ENCODE assay signal across 15 mouse cellular contexts in the genomic region with DNA sequence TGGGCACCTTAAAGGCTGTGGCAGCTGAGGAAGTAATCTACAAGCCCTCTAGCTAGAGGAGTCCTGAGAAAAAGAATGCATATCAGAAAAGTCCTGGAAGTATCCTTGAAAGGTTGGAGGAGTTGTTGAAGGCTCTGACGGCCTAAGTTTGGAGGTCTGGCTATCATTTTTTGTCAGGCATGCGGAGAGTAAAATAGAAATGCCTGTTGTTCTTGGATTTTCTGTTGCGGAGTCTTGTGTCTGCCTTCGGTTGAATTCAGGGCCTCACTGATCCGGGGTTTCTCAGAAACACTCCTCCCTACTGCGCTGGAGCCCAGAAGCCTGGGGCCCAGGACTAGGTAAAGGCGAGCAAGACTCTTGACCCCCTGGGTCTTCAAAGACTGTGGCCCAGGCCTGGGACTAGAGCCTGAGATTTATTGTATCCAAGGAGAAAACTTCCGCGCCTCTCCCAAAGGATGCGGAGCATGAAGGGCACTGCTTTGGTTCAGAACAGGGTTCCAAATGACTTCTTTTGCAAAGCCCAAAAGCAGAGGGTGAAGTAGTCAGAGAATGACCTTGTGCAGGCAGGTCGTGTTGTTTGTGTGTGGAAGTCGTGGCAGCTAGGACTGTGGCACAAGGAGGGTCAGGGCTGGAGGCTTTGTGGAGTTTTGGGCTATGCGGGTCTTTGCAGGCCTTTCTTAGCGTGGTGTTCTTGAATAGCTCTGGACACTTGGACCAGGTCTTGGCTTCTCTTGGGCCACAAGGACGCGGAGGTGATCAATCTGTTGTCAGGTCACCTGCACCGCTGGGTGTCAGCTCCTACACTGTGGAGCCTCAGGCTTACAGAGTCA. TPM values are rescaled to one million over a fixed set of nuclear protein-coding genes. Genes with fewer than 3 reads are reported as not detected.
A peak's percentile ranks its signal among the peaks of the same experiment; 100 is the strongest.
DNase-seq lines count a peak whose midpoint lies in the region; ATAC-seq and TF ChIP-seq lines count a peak whose summit lies in the region.
"Had no signal": no experiment of that assay in that cellular context is flagged by ENCODE, and none has a peak within 500 bp of the region (broad histone marks: within the 10 kb centered on the region; RNA-seq: fewer than 3 reads in every experiment).

No protein-coding gene starts in this region.

- 6% methylated on average over 17 of the region's 17 CpGs for WGBS in hindbrain, embryonic 13.5 days
- under 1% methylated on average over 17 of the region's 17 CpGs for WGBS in limb, embryonic 10.5 days
- WGBS in neural tube, embryonic 15.5 days: 22% methylated on average over 17 of the region's 17 CpGs
- WGBS in stomach, postnatal 0 days: 12% methylated on average over 17 of the region's 17 CpGs

- peak overlapping the region; percentile 66 for H3K9ac ChIP-seq in hindbrain, embryonic 13.5 days
- no peak overlapping the region for H3K9ac ChIP-seq in neural tube, embryonic 15.5 days (replicated peaks)
- H3K9ac ChIP-seq in stomach, postnatal 0 days (ENCODE audit: low read length): no peak overlapping the region
- H3K9ac ChIP-seq: heart, embryonic 15.5 days had no signal

- H3K4me3 ChIP-seq in layer of hippocampus, adult 2 months: peak overlapping the region; percentile 39; the same call in 1 of the 2 replicates
- peak overlapping the region; percentile 14 for H3K4me3 ChIP-seq in hindbrain, embryonic 13.5 days
- no peak overlapping the region for H3K4me3 ChIP-seq in limb, embryonic 10.5 days
- H3K4me3 ChIP-seq in neural tube, embryonic 15.5 days (replicated peaks): no peak overlapping the region
- no peak overlapping the region for H3K4me3 ChIP-seq in stomach, postnatal 0 days (ENCODE audit: low read depth, low read length)
- H3K4me3 ChIP-seq: heart, embryonic 15.5 days; megakaryocyte, embryonic 14.5 days had no signal

- peaks cover 74% of the 10 kb centered on the region for H3K4me1 ChIP-seq in hindbrain, embryonic 13.5 days (replicated peaks)
- peaks cover 19% of the 10 kb centered on the region for H3K4me1 ChIP-seq in limb, embryonic 10.5 days
- peaks cover 62% of the 10 kb centered on the region for H3K4me1 ChIP-seq in neural tube, embryonic 15.5 days
- no peaks in the 10 kb centered on the region for H3K4me1 ChIP-seq in stomach, postnatal 0 days (replicated peaks; ENCODE audit: control insufficient read depth, insufficient read depth)
- H3K4me1 ChIP-seq: megakaryocyte, embryonic 14.5 days had no signal

- H3K9me3 ChIP-seq in hindbrain, embryonic 13.5 days: no peaks in the 10 kb centered on the region
- no peaks in the 10 kb centered on the region for H3K9me3 ChIP-seq in limb, embryonic 10.5 days (replicated peaks)
- H3K9me3 ChIP-seq in neural tube, embryonic 15.5 days (replicated peaks): no peaks in the 10 kb centered on the region
- no peaks in the 10 kb centered on the region for H3K9me3 ChIP-seq in stomach, postnatal 0 days (ENCODE audit: control insufficient read depth, low read length)
- H3K9me3 ChIP-seq: heart, embryonic 15.5 days; megakaryocyte, embryonic 14.5 days had no signal

- no peak for DNase-seq in layer of hippocampus, adult 2 months (ENCODE audit: low spot score in 2 of 2)
- DNase-seq in layer of hippocampus, postnatal 14 days (ENCODE audit: low spot score in 2 of 2): no peak
- DNase-seq in limb, embryonic 10.5 days (ENCODE audit: low spot score): peak; percentile 57
- no peak for DNase-seq in adrenal gland, postnatal 14 days
- DNase-seq in stomach, postnatal 0 days (ENCODE audit: low spot score): no peak
- DNase-seq in layer of hippocampus, adult 8-10 months (ENCODE audit: low spot score in 2 of 2): no peak
- DNase-seq: adrenal gland, postnatal 36 days; B cell, adult 2 months; cerebellum, postnatal 14 days had no signal

- ATAC-seq in hindbrain, embryonic 13.5 days (ENCODE audit: low FRiP score): no peak
- no peak for ATAC-seq in neural tube, embryonic 15.5 days (ENCODE audit: low FRiP score)
- ATAC-seq in stomach, postnatal 0 days (ENCODE audit: low FRiP score, low TSS enrichment): no peak

- H3K4me2 ChIP-seq in hindbrain, embryonic 13.5 days: peak overlapping the region; percentile 62
- peak overlapping the region; percentile 36 for H3K4me2 ChIP-seq in neural tube, embryonic 15.5 days
- H3K4me2 ChIP-seq in stomach, postnatal 0 days (replicated peaks; ENCODE audit: low read depth): no peak overlapping the region
- H3K4me2 ChIP-seq: heart, embryonic 15.5 days had no signal

- no peak for TF ChIP-seq CTCF in layer of hippocampus, adult 2 months (conservative IDR thresholded peaks at IDR 0.05)
- no peak for TF ChIP-seq CTCF in stomach, postnatal 0 days (IDR thresholded peaks at IDR 0.05; ENCODE audit: low read depth)

- peak overlapping the region; percentile 73 for H3K27ac ChIP-seq in layer of hippocampus, adult 2 months
- H3K27ac ChIP-seq in hindbrain, embryonic 13.5 days: peak overlapping the region; percentile 71
- H3K27ac ChIP-seq in limb, embryonic 10.5 days: no peak overlapping the region
- H3K27ac ChIP-seq in neural tube, embryonic 15.5 days (replicated peaks): peak overlapping the region; percentile 33
- H3K27ac ChIP-seq in stomach, postnatal 0 days (replicated peaks): no peak overlapping the region
- H3K27ac ChIP-seq: heart, embryonic 15.5 days had no signal

- peaks cover 20% of the 10 kb centered on the region; the same call in 1 of the 2 replicates for H3K27me3 ChIP-seq in hindbrain, embryonic 13.5 days
- H3K27me3 ChIP-seq in limb, embryonic 10.5 days (ENCODE audit: low read depth, poor library complexity, severe bottlenecking): peaks cover 100% of the 10 kb centered on the region
- peaks cover 14% of the 10 kb centered on the region; the same call in 1 of the 2 replicates for H3K27me3 ChIP-seq in neural tube, embryonic 15.5 days (replicated peaks)
- H3K27me3 ChIP-seq in stomach, postnatal 0 days (ENCODE audit: control insufficient read depth, insufficient read depth, low read length): peaks cover 34% of the 10 kb centered on the region

- TF ChIP-seq EP300 in stomach, postnatal 0 days (optimal IDR thresholded peaks at IDR 0.05): no peak

- H3K36me3 ChIP-seq in hindbrain, embryonic 13.5 days: no peaks in the 10 kb centered on the region
- no peaks in the 10 kb centered on the region for H3K36me3 ChIP-seq in limb, embryonic 10.5 days
- no peaks in the 10 kb centered on the region for H3K36me3 ChIP-seq in neural tube, embryonic 15.5 days
- no peaks in the 10 kb centered on the region for H3K36me3 ChIP-seq in stomach, postnatal 0 days (ENCODE audit: control insufficient read depth, insufficient read depth, low read length)
- H3K36me3 ChIP-seq: heart, embryonic 15.5 days had no signal

RNA-seq across cellular contexts. Expression of a gene that starts 9.6 kb away (rescaled TPM):
- 10 to 100 TPM; 60.7 to 66.4 TPM for total RNA-seq in layer of hippocampus, adult 2 months (2021)
- 10 to 100 TPM; 53.2 to 54.3 TPM for total RNA-seq in layer of hippocampus, postnatal 14 days (2021)
- polyA plus RNA-seq in hindbrain, embryonic 13.5 days (2015; fragmentation: Nextera tagmentation; extraction: Ambion mirVana): 17.4 and 18.2 TPM in 2 replicates
- 0.11 TPM in 1 of 2 replicates, not detected in the other for polyA plus RNA-seq in limb, embryonic 10.5 days (2016; fragmentation: Nextera tagmentation; extraction: Ambion mirVana)
- 6.9 and 9.5 TPM in 2 replicates for polyA plus RNA-seq in neural tube, embryonic 15.5 days (2015; fragmentation: Nextera tagmentation; extraction: Ambion mirVana)
- 0.04 and 0.08 TPM in 2 replicates for total RNA-seq in adrenal gland, postnatal 14 days (2021)
- polyA plus RNA-seq in stomach, postnatal 0 days (2015; fragmentation: Nextera tagmentation; extraction: Ambion mirVana): 0.02 TPM in 1 of 2 replicates, not detected in the other
- 10 to 100 TPM; 52.0 to 63.0 (median 56.3) TPM for total RNA-seq in layer of hippocampus, adult 8-10 months (2022)
- total RNA-seq: liver, adult 2 months had no signal
- polyA plus RNA-seq: large intestine, adult 2 months; liver, adult 2 months had no signal

Comparison
In these comparisons a context has a peak if more than half of its experiments do, and no peak if none do; other contexts are left out.
1. H3K27ac ChIP-seq: peak in layer of hippocampus, adult 2 months (single experiment), hindbrain, embryonic 13.5 days (single experiment) and neural tube, embryonic 15.5 days (single experiment); none in limb, embryonic 10.5 days (single experiment) and stomach, postnatal 0 days (single experiment).
2. H3K4me3 ChIP-seq: peak in layer of hippocampus, adult 2 months (single experiment) and hindbrain, embryonic 13.5 days (single experiment); none in limb, embryonic 10.5 days (single experiment), neural tube, embryonic 15.5 days (single experiment) and stomach, postnatal 0 days (single experiment).
3. RNA of a gene that starts 9.6 kb away (total RNA-seq): 60.7 to 66.4 TPM in layer of hippocampus, adult 2 months, 52.0 to 63.0 TPM in layer of hippocampus, adult 8-10 months and 53.2 to 54.3 TPM in layer of hippocampus, postnatal 14 days; 0.04 to 0.08 TPM in adrenal gland, postnatal 14 days; every median in the first group is over 10 times any median in the second.